Mouse (Mus musculus) mouse embryonic stem cell (cell line): ENCODE results near the gene Nr1h4.

Experiments used
- in situ Hi-C, 2 experiments: fragments of 300-500 bp; cut with MboI; formaldehyde crosslinking; loops; 1 replicate in 1 of 2; 3 replicates in 1 of 2; pipeline ENCODE4 v1.14.3; 2019 to 2020; ENCODE audit warnings: low sequenced_read_pairs in 2 of 2, low pct_unique_long_range_greater_than_20kb in 1 of 2, mixed read lengths in 1 of 2; ENCODE audit not compliant: unreplicated experiment in 1 of 2

Nr1h4 gene

GRCm38 (mm10) chr10:89486995-89487742 is 46.2 kb downstream of the Nr1h4 start:
- in situ Hi-C loops: no loop called here

GRCm38 (mm10) chr10:89484907-89485306 is 48.5 kb downstream of the Nr1h4 start:
- in situ Hi-C loops: no loop called here

- in situ Hi-C loops: no loop called here
Observed at GRCm38 (mm10) chr10:89483812-89484602, 49.4 kb downstream of the Nr1h4 start.

- in situ Hi-C loops: no loop called here
Observed at GRCm38 (mm10) chr10:89483113-89483512, 50.3 kb downstream of the Nr1h4 start.

- in situ Hi-C loops: no loop called here
Observed at GRCm38 (mm10) chr10:89482142-89482681, 51.2 kb downstream of the Nr1h4 start.

- in situ Hi-C loops: no loop called here
Observed at GRCm38 (mm10) chr10:89481638-89482037, 51.7 kb downstream of the Nr1h4 start.

- in situ Hi-C loops: no loop called here
Observed at GRCm38 (mm10) chr10:89478766-89479165, 54.6 kb downstream of the Nr1h4 start.

GRCm38 (mm10) chr10:89470596-89471353 is 62.6 kb downstream of the Nr1h4 start:
- in situ Hi-C loops: loop anchor here in 1 of 2 experiments (25.0 kb wide), 1 partner anchor 392 kb away; the partner anchor contains the start of gene Anks1b

GRCm38 (mm10) chr10:89464760-89465405 is 68.5 kb downstream of the Nr1h4 start:
- in situ Hi-C loops: loop anchor here (5.0 to 25.0 kb wide), 2 partner anchors 167 to 397 kb away; partner anchors contain the start of gene Anks1b (in 1 of the 2)

- in situ Hi-C loops: loop anchor here (5.0 to 25.0 kb wide), 2 partner anchors 169 to 399 kb away; partner anchors contain the start of gene Anks1b (in 1 of the 2)
Observed at GRCm38 (mm10) chr10:89462890-89463289, 70.5 kb downstream of the Nr1h4 start.

GRCm38 (mm10) chr10:89461856-89462507 is 71.4 kb downstream of the Nr1h4 start:
- in situ Hi-C loops: loop anchor here (5.0 to 25.0 kb wide), 2 partner anchors 170 to 400 kb away; partner anchors contain the start of gene Anks1b (in 1 of the 2)

GRCm38 (mm10) chr10:89460972-89461371 is 72.4 kb downstream of the Nr1h4 start:
- in situ Hi-C loops: loop anchor here (5.0 to 25.0 kb wide), 2 partner anchors 171 to 401 kb away; partner anchors contain the start of gene Anks1b (in 1 of the 2)

- in situ Hi-C loops: loop anchor here in 1 of 2 experiments (25.0 kb wide), 1 partner anchor 404 kb away; the partner anchor contains the start of gene Anks1b
Observed at GRCm38 (mm10) chr10:89458770-89459169, 74.6 kb downstream of the Nr1h4 start.

GRCm38 (mm10) chr10:89453794-89454193 is 79.6 kb downstream of the Nr1h4 start:
- in situ Hi-C loops: loop anchor here in 1 of 2 experiments (25.0 kb wide), 1 partner anchor 409 kb away; the partner anchor contains the start of gene Anks1b

GRCm38 (mm10) chr10:89453068-89453641 is 80.2 kb downstream of the Nr1h4 start:
- in situ Hi-C loops: loop anchor here in 1 of 2 experiments (25.0 kb wide), 1 partner anchor 409 kb away; the partner anchor contains the start of gene Anks1b

- in situ Hi-C loops: loop anchor here in 1 of 2 experiments (25.0 kb wide), 1 partner anchor 412 kb away; the partner anchor contains the start of gene Anks1b
Observed at GRCm38 (mm10) chr10:89450411-89450810, 83.0 kb downstream of the Nr1h4 start.

GRCm38 (mm10) chr10:89444381-89444780 is 89.0 kb downstream of the Nr1h4 start:
- in situ Hi-C loops: no loop called here
